Mouse (Mus musculus) right cerebral cortex, adult 18-20 months (tissue): ENCODE measurements around the gene Trim62.

Source experiments
- DNase-seq: peaks from one replicate; pipeline ENCODE4 v3.0.0; 2022; ENCODE audit warnings: mixed read lengths

Gene Trim62

DNA sequence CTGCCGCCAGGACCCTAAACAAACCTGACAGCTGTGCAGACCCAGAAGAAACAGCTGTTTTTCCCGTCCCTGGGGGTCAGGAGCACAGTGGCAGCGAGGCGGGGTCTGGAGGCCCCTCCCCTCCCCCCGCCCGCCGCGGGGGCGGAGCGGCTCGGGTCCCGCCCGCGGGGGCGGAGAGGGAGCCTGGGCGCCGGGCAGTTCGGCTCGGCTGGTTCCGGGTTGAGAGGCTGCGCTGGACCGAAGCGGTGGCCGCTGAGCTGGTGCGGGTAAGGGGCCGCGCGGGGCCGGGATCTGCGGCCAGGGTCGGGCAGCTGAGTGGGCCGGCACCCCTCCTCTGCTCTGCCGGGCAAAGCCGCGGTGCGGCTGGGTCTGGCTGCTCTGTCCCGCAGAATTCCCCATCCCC, at the start of gene Trim62:
Gene Trim62 (plus strand): TSS at position 202 of the 403 bp plus-strand sequence.
- DNase-seq = peak; percentile 70

GRCm38 (mm10) chr4:128838202-128838601, 45.2 kb upstream of the Trim62 start:
- no peak for DNase-seq

GRCm38 (mm10) chr4:128839811-128840738, 43.3 kb upstream of the Trim62 start:
- DNase-seq = peak; percentile 6

GRCm38 (mm10) chr4:128841259-128841658, 42.1 kb upstream of the Trim62 start:
- DNase-seq = peak; percentile 9

DNA sequence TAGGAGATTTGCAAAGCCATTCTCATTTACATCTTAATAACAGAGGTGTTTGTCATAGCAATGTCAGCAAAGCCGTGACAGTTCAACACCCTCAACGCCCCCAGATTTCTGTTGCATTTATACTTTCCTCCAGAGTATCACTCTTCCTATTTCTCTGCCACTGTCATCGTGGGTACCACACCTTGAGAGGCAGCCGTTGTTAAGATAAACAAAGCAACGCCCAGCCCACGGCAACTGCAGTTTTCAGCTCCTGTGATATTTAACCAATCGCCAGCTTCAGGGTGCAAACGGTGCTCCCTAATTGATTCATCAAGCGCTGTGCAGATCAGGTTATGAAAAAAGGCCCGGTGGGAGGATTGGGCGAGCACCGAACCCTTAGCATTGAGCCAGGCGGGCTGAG, 38.8 kb upstream of the Trim62 start:
- DNase-seq = no peak

- DNase-seq = no peak
Observed at GRCm38 (mm10) chr4:128845367-128845973, 37.9 kb upstream of the Trim62 start.

DNA sequence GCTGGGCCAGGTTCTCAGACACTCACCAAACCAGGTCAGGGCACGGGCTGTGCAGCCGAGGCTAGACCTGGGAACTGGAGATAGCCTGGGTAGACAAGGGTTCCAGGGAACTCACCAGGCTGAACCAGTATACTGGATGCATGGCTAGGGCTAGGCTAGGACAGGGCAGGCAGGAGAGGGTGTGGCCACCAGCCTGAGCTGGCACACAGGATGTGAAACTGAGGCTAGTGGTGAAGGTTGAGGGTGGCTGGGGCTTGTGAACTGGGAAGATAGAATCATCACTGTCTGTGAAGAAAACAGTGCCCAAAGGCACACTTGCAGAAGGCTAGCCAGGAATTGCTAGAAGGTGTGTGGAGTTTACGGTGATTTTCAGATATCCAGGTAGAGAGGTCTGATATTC, 34.4 kb upstream of the Trim62 start:
- no peak for DNase-seq

GRCm38 (mm10) chr4:128849686-128850085, 33.7 kb upstream of the Trim62 start:
- DNase-seq = no peak

DNA sequence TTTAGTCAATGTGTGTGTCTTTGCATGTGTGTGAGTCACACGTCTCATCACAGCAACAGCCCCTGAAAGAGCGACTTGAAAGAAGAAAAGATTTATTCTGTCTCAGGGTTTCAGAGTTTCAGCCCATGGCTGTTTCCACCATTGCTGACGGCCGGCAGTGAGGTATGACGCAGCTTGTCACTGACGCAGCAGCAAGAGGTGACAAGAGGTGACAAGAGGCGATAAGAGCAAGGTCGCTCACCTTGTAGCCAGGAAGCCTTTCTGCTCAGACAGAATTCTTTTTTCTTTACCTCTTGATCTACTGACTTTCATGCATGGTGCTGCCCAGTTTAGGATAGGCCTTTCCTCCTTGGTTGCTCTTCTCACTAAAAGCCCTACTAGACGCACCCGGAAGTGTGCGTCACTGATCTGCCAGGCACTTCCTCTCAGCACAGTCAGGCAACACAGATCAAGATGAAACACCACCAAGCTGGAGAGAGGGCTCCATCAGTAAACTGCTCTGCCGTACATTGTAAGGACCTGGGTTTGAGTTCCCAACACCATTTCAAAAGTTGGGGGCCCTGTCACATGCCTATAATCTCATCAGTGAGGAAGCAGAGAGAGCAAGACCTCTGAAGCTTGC, 31.0 kb upstream of the Trim62 start:
- peak; percentile 8 for DNase-seq

DNA sequence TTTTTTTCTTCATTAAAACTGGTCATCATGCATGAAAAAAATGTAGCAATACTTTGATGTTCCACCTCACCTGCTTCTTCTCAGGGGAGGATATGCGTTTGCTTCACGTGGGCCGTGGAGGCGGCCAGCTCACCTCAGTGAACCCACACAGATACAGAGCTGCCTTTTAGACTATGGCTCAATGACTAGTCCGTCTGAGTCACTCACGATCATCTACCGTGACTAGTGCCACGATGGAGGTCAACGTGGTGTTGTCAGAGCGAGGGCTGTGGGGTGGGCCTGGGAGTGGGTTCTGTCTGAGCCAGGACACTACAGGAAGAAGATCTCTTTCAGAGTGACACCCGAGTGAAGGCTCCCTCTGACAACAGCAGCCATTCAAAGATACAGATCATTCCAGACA, 30.3 kb upstream of the Trim62 start:
- no peak for DNase-seq

DNA sequence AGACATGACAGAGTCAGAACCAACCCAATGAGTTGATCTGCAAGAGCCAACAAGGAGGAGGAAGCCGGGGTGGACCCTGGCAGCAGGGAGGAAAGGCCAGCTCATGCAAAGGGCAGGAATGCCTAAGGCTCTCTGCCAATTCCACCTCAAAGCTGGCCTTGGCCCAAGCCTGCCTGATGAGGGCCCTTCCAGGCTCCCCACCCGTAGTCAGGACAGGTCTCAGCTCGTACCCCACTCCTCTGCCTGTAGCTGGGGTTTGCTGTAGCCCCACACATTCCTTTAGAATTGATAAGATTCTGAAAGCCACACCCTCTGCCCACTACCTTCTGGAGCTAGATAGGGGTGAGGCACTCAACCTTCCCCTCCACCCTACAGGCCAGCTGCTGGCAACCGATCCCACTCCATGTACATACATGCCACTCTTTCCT, 27.8 kb upstream of the Trim62 start:
- DNase-seq = no peak

- no peak for DNase-seq
Observed at GRCm38 (mm10) chr4:128857212-128857611, 26.2 kb upstream of the Trim62 start.

- DNase-seq = peak; percentile 66
Observed at GRCm38 (mm10) chr4:128858226-128858625, 25.2 kb upstream of the Trim62 start.

DNA sequence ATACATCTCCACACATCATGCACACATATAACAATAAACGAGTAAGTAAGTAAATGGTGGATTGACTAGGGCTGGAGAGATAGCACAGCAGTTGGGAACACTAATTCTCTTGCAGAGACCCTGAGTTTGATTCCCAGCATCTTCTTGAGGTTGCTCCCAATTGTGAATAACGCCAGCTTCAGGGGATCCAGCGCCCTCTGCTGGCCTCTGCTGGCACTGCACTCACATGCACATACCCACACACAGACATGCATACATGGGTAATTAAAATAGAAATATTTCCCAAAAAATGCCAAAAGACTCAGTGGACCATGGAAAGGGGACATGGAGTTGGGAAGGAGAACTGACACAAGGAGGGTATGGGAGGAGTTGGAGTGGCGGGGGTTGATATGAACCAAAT, 24.5 kb upstream of the Trim62 start:
- no peak for DNase-seq

- DNase-seq = peak; percentile 39
Observed at GRCm38 (mm10) chr4:128872992-128873391, 10.4 kb upstream of the Trim62 start.

- no peak for DNase-seq
Observed at GRCm38 (mm10) chr4:128874062-128874461, 9.3 kb upstream of the Trim62 start.

DNA sequence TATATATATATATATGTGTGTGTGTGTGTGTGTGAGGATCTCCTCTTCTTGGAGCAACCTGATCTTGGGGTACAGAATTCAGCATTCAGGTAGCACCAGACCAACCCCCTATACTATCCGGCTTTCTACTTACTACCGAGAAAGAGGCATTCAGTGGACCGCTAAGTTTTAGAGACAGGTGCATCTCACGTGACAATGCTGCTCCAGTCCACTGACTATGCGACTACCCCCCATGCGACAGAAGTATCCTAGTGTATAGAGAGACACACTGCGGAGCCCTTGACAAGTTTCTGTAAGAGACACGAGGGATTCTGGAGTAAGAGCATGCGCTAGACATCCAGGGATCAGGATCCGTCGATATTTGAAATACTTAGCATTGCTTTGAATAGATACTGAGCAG, 7.9 kb upstream of the Trim62 start:
- no peak for DNase-seq

GRCm38 (mm10) chr4:128877520-128877919, 5.9 kb upstream of the Trim62 start:
- no peak for DNase-seq

GRCm38 (mm10) chr4:128878901-128879491, 4.4 kb upstream of the Trim62 start:
- no peak for DNase-seq

DNA sequence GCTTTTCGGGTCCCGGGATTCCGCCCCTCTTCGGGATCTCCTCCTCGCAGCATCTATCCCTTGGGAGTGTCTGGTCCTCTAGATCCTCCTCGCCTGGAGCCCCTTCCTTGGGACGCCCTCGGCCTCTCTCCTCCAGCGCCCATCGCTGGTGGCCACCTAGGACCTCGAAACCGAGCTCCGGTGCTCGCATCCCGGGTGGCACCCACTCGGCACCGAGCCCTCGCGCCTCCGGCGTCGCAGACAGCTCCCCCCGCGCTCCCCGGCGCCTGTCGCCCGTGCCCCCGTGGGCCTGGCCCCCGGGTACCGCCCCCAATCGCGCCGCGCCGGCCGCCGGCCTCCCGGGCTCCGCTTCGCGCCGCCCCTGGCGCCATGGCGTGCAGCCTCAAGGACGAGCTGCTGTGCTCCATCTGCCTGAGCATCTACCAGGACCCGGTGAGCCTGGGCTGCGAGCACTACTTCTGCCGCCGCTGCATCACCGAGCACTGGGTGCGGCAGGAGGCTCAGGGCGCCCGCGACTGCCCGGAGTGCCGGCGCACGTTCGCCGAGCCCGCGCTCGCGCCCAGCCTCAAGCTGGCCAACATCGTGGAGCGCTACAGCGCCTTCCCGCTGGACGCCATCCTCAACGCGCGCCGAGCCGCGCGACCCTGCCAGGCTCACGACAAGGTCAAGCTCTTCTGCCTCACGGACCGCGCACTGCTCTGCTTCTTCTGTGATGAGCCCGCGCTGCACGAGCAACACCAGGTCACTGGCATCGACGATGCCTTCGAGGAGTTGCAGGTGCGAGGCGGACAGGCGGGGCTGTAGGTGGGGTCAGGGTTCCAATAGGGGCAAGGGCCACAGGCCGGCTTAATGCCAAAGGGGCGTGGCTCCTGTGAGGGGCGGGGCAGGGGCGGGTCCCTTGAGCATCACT, 676 bp downstream of the Trim62 start:
- peak; percentile 40 for DNase-seq

- DNase-seq = no peak
Observed at GRCm38 (mm10) chr4:128884711-128885095, 1.3 kb downstream of the Trim62 start.

DNA sequence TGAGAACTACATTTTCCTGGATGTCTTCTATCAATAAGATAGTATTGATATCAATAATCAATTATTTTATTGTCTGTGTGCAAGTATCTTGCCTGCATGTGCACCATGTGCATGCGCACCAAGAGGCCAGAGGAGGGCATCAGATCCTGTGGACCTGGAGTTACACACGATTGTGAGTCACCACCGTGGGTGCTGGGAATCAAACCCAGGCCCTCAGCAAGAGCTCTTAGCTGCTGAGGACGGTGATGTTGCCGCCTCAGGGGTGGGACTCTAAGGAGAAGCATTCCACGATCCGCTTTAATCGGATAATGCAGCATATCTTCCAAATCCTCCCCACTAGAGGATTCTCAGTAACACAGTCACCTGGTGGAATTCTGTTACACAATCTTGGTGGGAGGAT, 2.2 kb downstream of the Trim62 start:
- no peak for DNase-seq
